Mouse (Mus musculus) heart, postnatal 25 days (tissue): Measurements from ENCODE around the gene Tyms. TPM values are rescaled to one million over a fixed set of nuclear protein-coding genes. Genes with fewer than 3 reads are reported as not detected.

Experiments used
- DNase-seq: peaks from one replicate; pipeline ENCODE4 v3.0.0; 2022; ENCODE audit warnings: low spot score
- intact Hi-C: fragments of 180-260 bp; cut with DNase I; formaldehyde crosslinking; loops from one replicate; pipeline ENCODE4 v1.15.1; 2025
- total RNA-seq, 2 experiments: library from RNA; stranded (reverse); gene quantifications; 2 replicates each; pipeline ENCODE4 v1.2.3; 2021

The Tyms gene
- total RNA-seq: 1 to 10 TPM; 2.4 to 5.2 TPM

DNA sequence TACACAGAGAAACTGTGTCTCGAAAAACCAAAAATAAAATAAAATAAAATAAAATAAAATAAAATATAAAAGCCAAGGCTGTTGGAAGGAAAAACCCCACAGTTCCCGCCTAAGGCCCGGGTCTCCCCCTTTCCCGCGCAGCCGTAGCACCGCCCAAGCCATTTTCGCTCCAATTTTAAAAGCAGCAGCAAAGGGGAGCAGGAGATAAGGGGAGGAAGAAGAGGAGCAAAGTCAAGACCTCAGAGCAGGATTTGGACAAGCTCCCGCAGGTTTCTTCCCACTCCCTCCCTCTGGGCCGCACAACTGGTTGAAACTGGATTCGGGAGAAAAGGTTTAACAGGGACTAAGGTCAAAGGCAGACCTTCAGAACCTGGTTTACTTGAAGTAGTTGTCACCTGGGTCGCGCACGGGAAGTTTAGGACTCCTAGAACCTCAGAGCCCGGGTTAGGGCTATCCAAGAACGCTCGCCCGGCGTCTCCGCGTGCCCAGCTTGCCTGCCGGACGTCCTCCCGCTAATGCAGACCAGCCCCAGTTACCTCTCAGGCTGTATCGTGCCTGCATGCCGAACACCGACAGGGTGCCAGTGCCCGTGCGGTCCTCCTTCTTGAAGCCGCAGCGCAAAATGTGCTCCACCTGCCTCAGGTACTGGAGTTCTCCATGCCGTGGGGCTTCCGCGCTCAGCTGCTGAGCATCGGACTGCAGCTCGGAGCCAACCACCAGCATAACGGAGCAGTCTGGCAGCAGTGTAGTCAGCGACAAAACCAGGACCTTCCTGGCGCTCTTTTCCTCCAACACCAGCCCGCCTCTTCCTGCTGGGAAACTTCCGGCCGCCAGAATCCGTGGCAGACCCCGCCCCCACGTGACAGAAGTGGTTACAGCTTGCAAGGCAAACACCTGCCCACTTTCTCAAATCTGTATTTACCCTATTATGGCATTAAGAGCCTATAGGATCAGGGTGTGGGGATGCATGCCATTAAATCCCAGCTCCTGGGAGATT is at the start of gene Tyms:
Gene Tyms, minus strand, starts transcription at position 793 of the 997 bp plus-strand sequence.
- intact Hi-C loops: loop anchor here (10.0 kb wide), 1 partner anchor 248 kb away; no protein-coding TSS in a partner anchor
- peak; percentile 60 for DNase-seq

- intact Hi-C loops: no loop called here
- DNase-seq: no peak
These were observed 49.1 kb upstream of the Tyms start for GRCm38 (mm10) chr5:30122481-30122880.

- intact Hi-C loops: no loop called here
- DNase-seq: no peak
These were observed 46.7 kb upstream of the Tyms start for GRCm38 (mm10) chr5:30120106-30120505.

DNA sequence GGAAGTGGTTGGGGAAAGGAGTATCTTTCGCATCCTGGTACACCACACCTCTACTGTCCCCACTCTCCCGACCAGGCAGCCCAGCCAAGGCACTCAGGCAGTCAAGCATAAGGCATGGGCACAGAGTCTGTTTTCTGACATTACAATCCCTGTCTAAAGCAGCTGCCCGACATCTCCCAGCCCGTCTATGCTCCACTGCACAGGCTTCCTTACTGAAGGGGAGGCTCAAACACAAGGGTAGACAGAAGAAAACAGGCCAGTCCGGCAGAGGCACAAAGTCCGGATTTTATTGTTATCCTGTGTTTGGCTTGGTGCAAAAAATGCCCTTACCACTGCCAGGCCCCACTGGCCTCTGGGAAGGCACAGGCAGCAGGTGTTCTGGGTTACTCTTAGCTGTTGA is 45.7 kb upstream of the Tyms start:
- DNase-seq: no peak
- intact Hi-C loops: no loop called here

DNA sequence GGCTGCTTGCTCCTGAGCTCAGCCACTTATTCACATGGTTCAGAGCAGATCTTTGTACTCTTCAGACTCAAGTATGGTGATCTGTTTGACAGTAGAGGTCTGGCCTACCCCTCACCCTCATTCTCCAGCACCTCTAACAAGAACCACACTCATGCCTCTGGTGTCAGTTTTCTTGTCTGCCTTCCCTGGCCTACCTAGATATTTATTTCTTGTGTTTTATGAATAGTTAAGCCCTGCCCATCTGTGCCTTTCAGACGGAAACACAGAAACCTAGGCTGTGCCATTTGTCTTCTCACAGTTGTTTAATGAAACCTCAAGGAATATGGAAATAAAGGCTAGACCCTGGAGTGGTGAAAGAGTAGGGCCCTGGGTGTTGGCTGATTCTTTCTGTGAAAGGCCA is 44.6 kb upstream of the Tyms start:
- intact Hi-C loops: no loop called here
- no peak for DNase-seq

GRCm38 (mm10) chr5:30115718-30116117 is 42.3 kb upstream of the Tyms start:
- intact Hi-C loops: no loop called here

DNA sequence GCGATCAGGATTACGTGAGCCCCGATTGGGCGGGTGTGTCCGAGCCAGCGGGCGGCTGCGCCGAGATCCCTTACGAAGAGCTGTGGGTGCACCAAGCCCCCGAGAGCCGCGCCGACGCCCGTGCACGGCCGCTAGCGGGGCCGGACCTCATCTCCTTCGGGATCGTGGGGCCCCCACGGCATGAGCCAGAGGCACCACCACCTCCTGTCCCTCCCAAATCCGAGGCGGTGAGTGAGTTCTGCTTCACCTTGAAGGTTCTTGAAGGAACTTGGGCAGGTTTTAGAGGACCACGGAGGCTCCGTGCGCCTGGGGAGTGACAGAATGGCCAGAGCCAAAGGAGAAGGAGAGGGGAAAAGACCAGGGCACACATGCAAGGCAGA is 41.3 kb upstream of the Tyms start:
- DNase-seq: no peak
- intact Hi-C loops: loop anchor here (5.0 kb wide), 1 partner anchor 287 kb away; no protein-coding TSS in a partner anchor

More at GRCm38 (mm10) chr5:30115718-30116117, 42.3 kb upstream of the Tyms start:
- no peak for DNase-seq

GRCm38 (mm10) chr5:30113881-30114760 is 40.7 kb upstream of the Tyms start:
- DNase-seq: no peak
- intact Hi-C loops: loop anchor here (5.0 kb wide), 1 partner anchor 287 kb away; no protein-coding TSS in a partner anchor

DNA sequence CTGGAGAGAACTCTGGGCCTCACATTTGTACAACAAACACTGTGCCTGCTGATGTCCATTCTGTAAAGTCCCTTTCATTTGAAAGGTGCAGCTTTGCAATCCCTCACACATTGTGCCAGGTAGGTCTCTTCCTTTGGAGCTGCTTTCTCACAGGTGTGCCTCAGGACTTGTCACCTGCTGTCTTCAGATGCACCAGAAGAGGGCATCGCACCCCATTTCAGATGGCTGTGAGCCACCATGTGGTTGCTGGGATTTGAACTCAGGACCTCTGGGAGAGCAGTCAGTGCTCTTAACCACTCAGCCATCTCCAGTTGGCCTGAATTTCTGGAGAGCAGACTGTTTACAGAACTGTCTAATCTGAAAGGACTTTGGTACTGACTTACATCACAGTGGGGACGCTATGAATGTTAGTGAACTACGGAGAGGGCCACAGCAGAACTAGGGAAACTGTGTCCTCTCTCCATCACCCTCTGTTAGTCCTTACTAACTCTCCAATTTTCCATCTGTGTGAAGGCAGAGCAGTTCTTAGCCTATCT is 39.2 kb upstream of the Tyms start:
- DNase-seq: no peak
- intact Hi-C loops: loop anchor here (5.0 kb wide), 1 partner anchor 285 kb away; no protein-coding TSS in a partner anchor

GRCm38 (mm10) chr5:30111771-30112170 is 38.4 kb upstream of the Tyms start:
- no peak for DNase-seq
- intact Hi-C loops: loop anchor here (5.0 kb wide), 1 partner anchor 284 kb away; no protein-coding TSS in a partner anchor

DNA sequence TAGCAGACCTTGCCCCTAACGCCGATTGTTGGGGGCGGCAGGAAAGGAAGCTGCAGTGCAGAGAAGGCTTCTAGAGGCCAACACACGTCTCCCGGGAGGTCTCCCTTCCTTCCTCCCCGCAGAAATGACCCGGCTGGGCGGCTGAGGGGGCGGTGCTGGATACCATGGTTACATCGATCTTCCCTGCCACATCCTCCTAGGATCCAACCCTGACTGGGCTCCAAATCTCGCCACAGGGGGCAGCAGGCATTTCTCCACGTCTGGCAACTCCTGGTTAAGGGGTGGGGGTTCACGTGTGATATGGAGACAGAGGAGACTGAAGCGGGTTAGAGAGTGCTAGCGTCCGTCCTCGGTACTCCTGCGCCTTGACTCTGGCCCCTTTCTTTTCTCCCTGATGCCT is 37.7 kb upstream of the Tyms start:
- no peak for DNase-seq
- intact Hi-C loops: loop anchor here (5.0 kb wide), 1 partner anchor 284 kb away; no protein-coding TSS in a partner anchor

DNA sequence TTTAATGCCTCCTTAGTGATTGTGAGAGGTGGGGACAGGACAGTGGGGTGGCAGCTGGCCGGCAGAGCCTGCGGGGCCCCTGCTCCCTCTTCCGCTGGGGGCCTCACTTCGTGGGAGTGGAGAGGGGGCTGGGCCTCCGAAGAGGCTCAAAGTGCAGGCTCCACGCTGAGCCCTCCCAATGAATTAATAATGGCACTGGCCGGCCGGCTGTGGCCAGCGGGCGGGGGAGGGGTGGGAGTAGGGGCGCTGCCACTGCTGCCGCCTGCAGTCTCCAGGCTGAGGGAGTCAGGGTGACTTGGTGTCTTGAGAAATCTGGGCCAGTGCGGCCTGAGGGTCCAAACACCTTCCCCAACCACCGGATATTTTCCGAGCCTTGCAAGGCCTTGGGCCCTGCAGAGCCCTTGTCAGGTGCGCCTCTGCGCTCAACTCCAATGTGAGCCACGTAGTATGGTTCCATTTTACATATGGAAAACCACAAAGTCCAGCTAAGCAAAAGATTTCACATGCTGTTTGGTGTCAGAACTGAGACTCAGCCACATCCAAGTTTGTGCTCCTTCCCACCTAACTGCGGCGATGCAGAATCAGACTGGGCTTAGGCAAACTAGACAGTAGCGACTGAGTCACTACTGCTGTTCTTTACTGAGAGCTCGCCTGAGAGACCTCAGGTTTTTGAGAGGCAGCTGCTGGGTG is 37.1 kb upstream of the Tyms start:
- no peak for DNase-seq
- intact Hi-C loops: loop anchor here (5.0 kb wide), 1 partner anchor 283 kb away; no protein-coding TSS in a partner anchor

- intact Hi-C loops: loop anchor here (5.0 kb wide), 1 partner anchor 283 kb away; no protein-coding TSS in a partner anchor
These were observed 36.5 kb upstream of the Tyms start for GRCm38 (mm10) chr5:30109899-30110298.

DNA sequence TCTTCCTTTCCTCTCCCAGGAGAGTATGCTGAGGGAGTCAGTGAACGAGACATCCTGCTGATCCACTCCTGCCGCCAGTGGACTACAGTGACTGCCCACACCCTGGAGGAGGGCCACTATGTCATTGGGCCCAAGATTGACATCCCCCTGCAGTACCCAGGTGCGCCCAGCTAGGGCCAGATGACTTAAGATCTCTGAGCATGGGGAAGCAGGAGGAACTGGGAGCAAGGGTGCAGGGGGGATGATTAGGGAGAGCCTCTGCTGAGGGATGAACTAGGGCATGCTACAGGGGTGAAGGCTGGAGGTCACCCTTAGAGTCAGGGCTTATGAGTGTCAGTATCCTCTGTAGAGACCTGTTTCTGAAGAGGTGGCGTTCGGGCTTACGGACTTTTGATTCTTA is 34.8 kb upstream of the Tyms start:
- intact Hi-C loops: no loop called here

More at GRCm38 (mm10) chr5:30109899-30110298, 36.5 kb upstream of the Tyms start:
- no peak for DNase-seq

GRCm38 (mm10) chr5:30107611-30108041 is 34.2 kb upstream of the Tyms start:
- no peak for DNase-seq
- intact Hi-C loops: no loop called here

More for the DNA sequence above, 34.8 kb upstream of the Tyms start:
- no peak for DNase-seq

- intact Hi-C loops: no loop called here
- no peak for DNase-seq
These were observed 33.8 kb upstream of the Tyms start for GRCm38 (mm10) chr5:30107186-30107585.

GRCm38 (mm10) chr5:30106756-30107155 is 33.3 kb upstream of the Tyms start:
- intact Hi-C loops: no loop called here
- no peak for DNase-seq

GRCm38 (mm10) chr5:30105668-30106300 is 32.4 kb upstream of the Tyms start, which contains the start of gene 3110082J24Rik:
3110082J24Rik (minus strand) TSS chr5:30106086.
- no peak for DNase-seq
- intact Hi-C loops: no loop called here
